Mouse (Mus musculus) urinary bladder, postnatal 4 days (tissue): ENCODE data around the gene 1700029P11Rik.
A peak's percentile ranks its signal among the peaks of the same experiment; 100 is the strongest.
"Not testable (repeated sequence)": the region's sequence is repeated elsewhere in the genome, so short reads cannot be mapped to it uniquely, and the experiment has no call there.

Experiments used
- DNase-seq, 2 experiments: peaks; one replicate each; pipeline ENCODE4 v3.0.0; 2021 to 2022; ENCODE audit warnings: low spot score in 2 of 2

Gene 1700029P11Rik

DNA sequence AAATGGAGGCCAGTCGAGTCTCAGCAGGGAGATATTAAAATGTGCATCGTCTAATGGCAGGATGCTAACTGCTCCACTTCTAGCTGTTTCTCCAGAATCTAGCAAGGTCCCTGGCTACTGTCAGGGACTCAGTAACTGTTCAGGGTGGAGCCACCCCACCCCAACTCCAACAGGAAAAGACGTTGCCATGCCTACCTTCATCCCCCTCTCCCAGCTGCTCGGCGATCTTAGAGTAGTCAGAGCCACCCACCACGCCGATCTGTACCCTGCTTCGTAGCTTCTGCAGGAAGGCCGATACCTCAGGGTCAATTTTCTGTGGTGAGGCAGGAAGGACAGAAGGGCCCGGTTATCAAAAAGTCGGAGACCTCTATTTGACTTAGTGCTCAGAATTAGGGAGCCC lies 22.7 kb upstream of the 1700029P11Rik start:
- DNase-seq = no peak

DNA sequence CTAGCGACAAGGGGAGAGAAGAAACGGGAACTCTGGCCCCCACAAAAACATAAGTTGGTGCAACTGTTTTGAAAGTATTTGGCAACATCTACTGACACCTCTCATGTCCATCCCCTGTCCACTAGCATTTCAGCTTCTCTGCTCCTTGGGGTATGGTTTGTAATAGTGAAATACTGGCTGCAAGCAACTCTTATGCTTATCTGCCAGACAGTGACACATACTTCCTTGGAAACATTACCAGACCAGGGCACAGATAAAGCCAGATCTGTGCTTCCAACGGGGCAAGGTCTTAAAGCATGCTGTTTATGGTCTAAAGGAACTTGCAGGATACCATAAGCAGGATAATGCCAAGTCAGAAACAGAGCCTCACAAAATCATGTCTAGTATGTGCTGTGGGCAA lies 21.4 kb upstream of the 1700029P11Rik start:
- no peak for DNase-seq

DNA sequence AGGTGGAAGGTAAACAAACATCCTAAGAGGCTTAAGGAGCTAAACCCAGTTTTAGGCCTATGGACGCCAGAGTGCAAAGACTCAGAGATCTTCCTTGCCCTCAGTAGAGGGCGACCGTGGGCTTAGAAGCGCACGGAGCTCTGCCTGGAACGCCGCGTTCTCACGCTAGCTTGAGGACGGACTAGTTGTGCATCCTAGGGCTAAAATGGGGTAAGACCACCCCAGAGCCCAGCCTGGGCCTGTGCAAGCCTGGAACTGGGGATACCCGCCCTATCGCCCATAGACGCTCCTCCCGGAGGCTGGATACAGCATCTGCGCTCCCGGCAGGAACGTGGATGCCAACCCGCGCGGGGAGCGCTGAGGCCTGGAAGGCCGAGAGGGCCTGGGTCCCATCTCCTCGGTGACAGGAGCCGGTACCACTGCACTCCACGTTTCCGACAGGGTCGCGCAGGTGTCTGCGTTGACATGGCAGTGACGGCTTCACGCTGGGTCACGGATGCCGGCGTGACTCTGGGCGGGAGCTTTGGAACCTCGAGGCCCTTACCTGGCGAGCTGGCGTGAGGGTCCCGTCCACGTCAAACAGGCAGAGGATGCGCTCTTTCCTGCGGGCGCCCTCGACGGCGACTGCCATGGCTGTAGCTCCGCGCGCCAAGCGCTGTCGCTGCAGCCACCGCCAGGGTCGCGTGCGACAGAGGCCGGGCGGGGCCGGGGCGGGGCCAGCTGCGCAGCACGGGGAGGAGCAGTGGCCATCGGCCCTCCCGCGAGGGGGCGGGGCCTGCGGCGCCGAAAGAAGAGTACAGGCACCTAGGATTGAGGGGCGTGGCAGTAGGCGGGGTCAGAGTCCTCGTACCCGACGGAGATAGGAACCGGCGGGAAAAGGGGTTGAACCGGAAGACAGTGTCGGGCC lies 19.9 kb upstream of the 1700029P11Rik start, which contains the start of gene Pmm1:
Gene Pmm1, minus strand, starts transcription at position 760 of the 907 bp plus-strand sequence.
- peak; percentile 97 to 99 for DNase-seq

DNA sequence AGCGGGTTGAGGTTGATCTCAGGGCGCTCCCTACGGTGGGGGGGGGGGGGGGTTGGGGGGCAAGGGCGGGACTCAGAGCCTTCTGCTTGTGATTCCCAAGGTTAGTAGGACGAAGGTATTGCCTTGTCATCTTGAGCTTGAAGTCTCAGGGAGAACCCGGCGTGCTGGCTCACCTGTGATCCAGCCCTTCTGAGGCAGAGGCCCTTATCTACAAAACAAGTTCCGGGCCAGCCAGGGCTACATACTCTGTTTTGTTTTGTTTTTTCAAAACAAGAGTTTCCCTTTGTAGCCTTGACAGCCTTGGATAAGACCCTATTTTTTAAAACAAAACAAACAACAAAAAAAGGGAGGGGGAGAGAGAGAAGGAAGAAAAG lies 19.3 kb upstream of the 1700029P11Rik start:
- DNase-seq = no peak

DNA sequence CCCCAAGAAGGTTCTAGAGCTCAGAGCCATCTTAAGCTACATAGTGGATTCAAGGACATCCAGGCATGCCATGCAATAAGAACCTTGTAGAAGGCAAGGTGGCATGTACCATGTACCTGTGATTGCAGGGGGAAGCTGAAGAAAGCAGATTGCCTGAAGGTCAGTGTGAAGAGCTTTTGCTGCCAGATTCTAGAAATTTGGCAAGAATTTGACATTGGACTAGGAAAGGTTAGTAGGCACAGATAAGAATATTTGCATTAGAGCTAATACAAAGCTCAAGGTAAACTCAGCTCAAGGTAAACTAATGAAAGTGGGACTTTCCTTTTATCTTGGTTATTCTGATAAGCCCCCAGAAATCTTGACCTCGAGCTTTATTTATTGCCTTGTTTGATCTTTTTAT lies 16.1 kb upstream of the 1700029P11Rik start:
- no peak for DNase-seq

DNA sequence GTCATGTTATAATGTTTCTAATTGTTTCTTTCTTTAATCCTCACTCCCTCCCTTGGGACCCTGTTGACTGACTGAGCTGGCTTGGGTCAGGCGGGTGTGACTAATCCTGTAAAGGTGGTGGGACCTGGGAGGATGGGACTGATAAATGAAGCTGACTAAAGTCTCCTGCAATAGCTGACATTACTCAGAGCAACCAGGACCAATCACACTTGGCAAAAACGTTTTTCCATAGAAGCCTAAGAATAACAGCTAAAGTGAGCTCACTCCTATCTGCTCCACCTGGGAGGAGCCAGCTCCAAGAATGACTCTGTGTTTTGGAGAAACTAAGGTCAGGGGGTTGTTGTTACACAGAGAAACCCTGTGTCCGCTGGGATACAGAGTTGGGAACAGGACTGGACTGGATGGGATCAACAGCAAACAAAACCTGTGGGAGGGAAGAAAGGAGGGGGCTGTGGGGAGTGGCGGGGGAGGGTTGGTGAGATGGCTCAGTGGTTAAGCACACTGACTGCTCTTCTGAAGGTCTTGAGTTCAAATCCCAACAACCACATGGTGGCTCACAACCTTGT lies 15.3 kb upstream of the 1700029P11Rik start:
- no peak for DNase-seq

DNA sequence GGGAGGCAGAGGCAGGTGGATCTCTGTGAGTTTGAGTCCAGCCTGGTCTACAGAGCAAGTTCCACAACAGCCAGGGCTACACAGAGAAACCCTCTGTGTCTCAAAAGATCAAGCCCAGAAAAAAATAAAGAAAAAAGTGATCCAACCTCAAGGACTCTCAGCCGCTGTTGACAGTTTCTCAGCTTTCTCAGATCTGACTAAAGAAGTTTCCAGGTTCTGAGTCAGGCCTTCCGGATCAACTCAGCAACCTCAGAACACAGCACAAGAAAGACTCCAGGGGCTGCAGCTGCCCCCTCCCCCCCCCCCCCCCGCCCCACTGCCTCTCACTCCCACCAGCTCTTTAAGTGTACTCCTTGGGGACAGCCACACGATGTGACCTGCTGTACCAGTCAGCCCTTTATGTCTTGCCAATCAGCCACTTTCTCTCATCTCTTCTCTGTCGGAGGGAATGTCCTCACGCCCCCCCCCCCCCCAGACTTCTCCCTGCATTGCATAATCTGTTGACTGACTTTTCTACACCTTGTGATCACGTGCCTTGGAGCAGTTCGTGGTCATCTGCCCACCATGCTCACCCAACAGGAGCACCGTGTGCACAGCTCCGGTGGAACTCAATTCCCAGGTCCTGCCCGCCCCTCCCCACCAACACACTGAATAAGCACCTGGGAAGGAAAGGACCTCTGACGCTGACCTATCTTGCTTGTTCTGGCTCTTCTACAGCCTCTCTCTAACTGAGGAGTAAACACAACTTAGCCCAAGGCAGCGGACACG lies 14.1 kb upstream of the 1700029P11Rik start:
- DNase-seq = no peak

DNA sequence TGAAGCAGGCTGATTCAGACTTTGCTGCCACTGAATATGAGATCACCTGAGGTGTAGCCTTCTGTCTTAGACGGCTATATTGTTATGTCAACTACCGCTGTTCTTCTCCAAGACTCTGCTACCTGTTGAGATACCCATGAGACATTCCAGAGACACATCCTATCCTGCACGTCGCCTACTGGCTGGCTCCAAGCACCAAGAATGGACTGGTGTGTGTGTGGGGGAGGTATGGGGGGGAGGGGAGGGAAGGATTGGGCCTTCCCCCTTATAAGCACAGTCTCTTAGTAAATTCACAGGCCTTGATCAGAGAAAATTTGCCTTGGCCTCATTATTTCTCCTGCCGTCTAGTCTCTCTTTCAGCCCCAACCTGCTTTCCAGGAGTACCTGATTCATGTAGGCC lies 12.5 kb upstream of the 1700029P11Rik start:
- no peak for DNase-seq

DNA sequence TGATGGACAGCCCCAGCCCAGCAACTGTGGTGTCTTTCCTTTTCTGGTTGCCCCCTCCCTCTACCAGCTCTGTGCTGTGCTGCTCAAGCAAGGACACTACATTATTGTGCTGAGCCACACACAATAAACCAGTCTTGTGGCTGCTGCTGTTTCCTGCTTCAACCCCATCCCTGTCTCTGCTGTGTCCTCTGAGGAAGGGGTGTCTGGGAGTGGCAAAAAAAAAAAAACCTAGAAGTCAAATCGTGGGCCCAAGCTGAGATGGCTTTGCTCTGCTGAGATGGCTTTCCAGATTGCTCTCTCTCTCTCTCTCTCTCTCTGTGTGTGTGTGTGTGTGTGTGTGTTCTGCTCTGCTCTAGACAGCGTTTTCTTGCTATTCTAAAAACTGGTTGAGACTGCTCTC lies 11.9 kb upstream of the 1700029P11Rik start:
- DNase-seq = no peak

DNA sequence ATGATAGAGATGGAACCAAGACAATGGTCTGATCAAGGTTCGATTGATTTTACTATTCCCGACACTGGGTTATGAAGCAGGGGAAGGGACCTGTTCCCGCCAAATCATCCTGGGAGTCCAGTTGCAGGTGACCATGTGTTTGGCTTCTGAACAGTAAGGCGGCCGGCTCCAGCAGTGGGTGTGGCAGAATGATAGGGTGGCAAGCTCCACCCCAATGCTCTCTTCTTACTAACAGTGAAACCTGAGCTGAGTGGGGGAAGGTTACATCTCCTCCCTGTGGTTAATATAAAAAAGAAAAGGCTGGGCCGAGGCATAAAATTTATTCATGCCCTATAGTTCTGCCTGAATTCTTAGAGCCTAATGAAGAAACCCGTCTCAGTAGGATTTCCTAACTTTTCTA lies 11.2 kb upstream of the 1700029P11Rik start:
- DNase-seq = no peak

DNA sequence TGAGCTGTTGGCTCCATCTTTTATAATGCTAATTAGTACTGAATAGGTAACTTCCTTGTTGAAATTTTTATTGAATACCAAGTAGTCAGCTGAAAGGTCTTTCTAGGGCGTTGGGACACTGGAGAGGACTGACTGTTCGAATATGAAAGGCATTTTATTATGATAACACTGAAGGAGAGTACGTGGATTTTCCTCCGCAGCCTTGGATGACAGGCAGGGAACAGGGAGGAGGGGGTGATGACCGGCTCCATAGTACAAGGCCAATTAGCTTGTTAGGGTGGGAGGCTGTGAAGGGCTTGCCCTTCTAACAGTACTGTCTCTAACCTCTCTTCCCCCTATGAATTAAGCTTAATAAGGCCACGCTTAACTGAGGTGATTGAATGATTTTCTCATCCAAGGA lies 10.7 kb upstream of the 1700029P11Rik start:
- DNase-seq = not testable (repeated sequence)

DNA sequence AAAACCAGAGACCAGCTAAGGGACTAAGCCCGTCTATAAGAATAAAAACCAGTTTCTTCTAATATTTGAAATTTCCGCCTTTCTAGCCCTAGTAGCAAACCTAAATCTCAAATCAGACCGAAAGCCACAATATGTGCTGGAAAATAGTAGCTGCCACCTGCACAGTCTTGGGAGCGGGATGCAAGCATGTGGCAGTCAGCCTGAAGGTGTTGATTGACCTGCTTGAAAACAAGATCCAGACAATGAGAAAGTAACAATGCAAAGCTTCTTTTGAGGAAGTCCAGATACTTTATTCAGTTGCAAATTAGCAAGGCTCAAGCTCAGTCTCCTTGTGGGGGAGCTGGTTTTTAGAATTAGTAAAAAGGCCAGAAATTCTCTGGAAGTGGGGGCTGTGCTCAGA lies 9.8 kb upstream of the 1700029P11Rik start:
- not testable (repeated sequence) for DNase-seq

DNA sequence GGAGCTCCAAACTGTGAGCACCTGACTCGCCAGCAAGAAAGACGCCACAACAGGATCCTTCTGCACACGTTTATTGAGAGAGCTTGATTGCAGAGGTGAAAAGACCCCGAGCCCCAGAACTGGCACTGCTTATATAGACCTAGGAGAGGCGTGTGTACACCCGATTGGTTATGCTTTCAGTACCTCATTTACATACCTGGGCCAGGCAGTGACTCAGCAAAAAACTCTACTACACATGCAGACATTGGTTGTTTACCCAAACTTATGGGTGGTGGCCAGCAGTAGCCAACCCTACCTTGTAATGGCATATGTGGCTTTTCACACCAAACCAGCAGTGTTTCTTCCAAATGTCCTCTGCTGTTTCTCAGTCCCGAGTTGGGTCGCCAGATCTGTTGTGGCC lies 5.2 kb upstream of the 1700029P11Rik start:
- not testable (repeated sequence) for DNase-seq

DNA sequence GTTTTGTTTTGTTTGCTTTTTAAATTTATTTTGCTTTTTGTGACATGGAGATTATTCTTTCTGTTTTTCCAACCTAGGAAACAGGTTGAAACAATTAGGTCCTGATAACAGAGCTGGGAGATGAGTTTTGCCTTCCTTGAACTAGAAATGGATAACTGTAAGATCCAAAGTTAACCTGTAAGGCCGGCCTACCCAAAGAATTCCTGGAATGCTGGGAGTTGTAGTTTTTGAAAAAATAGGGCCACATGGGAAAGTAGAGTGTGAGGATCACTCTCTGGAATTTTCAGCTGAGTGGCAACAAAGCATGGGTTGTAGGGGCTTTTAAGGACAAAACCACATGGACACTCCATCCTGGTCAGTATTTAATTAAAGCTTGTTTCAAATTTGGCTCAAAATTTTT lies 1.8 kb downstream of the 1700029P11Rik start:
- DNase-seq = no peak

DNA sequence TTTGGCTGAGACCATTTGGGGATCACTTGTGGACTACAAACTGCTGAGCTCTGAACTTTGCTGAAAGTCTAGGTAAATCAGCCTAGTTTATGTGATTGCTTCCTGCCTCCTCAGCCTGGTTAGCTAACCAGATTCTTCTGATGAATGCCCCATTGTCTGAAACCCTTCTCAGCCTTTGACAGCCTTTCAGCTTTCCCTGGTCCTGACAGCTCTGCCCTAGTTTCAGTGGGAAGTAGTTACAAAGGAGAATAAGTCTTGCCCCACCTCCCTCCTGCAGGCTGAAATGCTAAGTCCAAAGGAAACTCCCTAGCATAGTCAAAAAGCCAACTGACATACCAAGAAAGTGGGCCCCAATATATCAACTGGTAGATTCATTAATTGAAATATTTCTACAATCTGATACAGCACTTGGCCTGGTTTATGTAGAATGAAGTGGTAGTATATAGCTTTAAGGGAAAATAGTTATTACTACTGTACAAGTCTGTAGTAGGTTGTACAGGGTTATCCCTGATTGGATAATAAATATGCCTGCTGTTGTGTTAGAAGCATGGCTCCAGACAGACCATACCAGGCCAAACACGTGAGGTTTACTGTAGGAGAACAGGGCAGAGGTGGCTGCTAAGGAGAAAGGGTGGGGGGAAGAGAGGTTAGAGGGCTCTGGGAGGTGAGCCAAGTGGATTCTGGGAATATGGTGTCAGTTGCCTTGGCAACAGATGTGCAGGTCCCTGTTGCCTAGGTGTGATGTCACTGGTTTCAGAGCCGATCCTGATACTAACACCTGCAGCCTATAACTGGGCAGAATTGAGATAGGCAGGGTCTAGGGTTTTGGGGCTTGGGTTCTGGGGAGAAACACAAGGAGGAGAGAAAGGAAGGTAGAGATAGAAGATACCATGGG lies 5.2 kb downstream of the 1700029P11Rik start:
- no peak for DNase-seq

DNA sequence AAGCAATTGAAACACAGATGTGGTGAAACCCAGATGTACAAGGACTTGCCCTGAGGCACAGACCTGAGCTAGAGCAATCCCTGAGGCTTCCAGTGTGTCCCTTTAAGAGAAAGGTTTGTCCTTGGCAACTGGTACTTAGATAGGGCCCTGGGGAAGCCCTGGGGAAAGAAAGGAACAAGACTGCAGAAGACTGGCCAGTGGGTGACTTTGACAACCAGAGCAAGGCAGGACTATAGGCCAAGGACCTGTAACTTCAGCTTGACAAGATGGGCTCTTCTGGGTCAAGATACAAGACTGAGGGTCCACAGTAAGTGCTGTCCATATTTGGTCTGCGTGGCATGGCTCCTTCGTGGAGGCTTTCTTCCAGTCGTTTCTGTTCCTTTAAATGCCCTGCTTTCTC lies 7.3 kb downstream of the 1700029P11Rik start, which contains the start of gene Xrcc6:
Gene Xrcc6, plus strand, starts transcription at position 190 of the 400 bp plus-strand sequence.
- no peak for DNase-seq

DNA sequence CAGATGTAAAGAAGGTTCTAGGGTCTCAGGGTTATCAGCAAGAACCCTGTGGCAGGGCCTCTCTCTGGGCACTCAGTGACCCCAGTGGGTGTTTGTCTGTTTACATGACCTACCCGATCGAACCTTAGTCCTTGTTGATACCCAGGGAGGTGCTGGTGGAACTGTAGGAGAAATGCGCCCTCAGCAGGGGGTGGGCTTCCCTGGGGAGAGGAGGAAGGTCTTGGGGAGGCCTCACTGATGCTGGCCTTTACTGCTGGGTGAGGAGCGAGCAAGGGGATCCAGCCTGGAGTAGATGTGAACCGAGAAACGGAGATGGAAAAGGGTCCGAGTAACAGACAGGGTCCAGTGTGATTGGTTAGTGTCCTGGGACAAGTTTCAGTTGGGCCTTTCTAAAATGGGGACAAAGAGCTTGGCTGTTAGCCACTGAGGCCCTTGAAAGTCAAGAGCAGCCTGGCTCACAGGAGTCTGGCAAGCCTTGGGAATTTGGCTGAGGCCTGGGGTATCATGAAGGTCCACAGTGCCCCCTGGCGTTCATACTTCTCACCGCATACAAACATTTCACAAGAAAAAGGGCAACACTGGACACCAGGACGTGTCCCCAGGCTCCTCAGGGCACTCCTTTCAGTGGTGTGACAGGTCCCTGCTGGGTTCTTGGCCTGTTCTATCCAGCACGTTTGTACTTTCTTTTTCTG lies 9.2 kb downstream of the 1700029P11Rik start:
- peak; percentile 80 to 89 for DNase-seq

DNA sequence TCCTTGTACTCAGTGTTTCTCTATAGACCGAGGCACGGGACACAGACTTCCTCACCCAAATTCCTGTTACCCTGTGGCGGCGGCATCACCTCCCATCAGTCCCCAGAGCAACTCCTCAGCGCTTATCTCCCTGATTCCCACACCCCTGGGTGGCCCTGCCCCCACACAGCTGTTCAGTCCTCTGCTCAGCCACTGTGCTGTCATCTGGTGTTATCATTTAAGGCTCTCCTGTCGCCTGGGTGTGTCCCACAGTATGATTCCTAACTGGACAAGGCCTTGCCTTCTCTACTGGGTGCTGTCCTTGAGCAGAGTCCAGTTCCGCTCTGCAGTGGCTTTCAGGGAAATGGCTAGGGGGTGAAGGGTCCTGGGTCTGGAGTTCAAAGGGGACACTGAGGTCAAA lies 10.2 kb downstream of the 1700029P11Rik start:
- no peak for DNase-seq

DNA sequence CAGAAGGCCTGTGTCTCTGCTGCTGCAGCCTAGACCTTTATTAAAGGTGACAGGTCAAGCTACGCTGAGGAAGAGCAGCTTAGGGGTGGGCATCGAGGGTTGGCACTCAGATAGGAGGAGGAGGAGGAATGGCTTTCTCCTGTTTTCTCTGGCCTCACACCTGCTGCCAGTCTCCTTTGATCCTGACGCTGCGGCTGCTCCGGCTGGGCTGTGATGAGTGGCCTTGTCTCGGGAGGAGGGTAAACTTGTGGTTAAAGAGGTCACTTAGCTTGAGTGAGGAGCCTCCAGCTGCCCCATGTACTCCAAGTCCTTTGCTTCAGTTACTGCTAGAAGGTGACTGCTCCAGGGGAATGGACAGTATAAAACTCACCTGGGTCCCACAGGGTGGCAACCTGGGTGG lies 13.7 kb downstream of the 1700029P11Rik start:
- no peak for DNase-seq

DNA sequence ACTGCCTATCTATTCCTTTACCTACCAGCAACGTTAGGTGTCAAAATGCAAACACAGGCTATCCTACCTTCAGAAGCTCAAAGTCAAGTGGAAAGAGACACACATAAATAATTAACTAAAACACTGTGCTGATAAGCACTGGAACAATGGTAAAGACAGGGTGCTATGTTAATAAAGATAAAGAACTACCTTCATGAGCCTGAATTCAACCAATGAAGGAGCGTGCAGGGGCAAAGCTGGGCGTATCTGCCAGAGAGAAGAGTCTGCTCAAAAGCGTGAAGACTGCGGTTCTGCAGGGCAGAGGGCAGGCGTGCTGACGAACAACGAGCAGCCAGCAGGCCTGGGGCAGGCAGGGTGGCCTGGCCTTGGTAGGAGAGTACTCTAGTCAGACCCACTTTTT lies 23.9 kb downstream of the 1700029P11Rik start:
- DNase-seq = no peak

DNA sequence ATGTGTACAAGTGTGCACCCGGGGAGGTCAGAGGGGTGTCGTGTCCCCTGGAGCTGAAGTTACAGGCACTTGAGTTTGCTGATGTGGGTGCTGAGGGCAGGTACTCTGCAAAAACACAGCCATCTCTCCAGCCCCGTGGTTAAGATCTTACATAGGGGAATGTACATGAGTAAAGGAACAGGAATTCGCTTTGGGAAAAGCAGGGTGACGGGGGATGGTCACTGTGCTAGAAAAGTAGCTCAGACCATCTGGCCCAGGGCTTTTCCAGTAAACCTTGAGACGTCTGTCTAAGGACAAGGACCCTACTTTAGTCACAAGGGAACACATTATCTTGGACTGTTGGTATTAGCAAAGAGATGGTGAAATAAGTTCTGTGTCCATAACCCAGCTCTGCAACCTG lies 31.6 kb downstream of the 1700029P11Rik start:
- no peak for DNase-seq
